8 mouse cellular contexts compared by ENCODE assay signal in genomic region chrX:12762334-12763126, GRCm38 (mm10). TPM values are rescaled to one million over a fixed set of nuclear protein-coding genes. Genes with fewer than 3 reads are reported as not detected.
A peak's percentile ranks its signal among the peaks of the same experiment; 100 is the strongest.
DNase-seq lines count a peak whose midpoint lies in the region; ATAC-seq and TF ChIP-seq lines count a peak whose summit lies in the region.

No protein-coding gene starts in this region.

- DNase-seq in thymus, adult 2 months = no peak
- no peak for DNase-seq in thymus, postnatal 10 days (ENCODE audit: low spot score in 2 of 2)
- DNase-seq in intestine, embryonic 14.5 days (ENCODE audit: low spot score) = no peak
- no peak for DNase-seq in urinary bladder, postnatal 10 days (ENCODE audit: low spot score)
- DNase-seq in lung, postnatal 36 days = no peak

- H3K9me3 ChIP-seq in erythroblast, embryonic 14.5 days (ENCODE audit: control insufficient read depth, low read length) = peaks cover 4% of the 10 kb centered on the region; the same call in 1 of the 2 replicates
- H3K9me3 ChIP-seq in intestine, embryonic 14.5 days (ENCODE audit: control insufficient read depth, low read length) = no peaks in the 10 kb centered on the region
- no peaks in the 10 kb centered on the region for H3K9me3 ChIP-seq in neural tube, embryonic 12.5 days

- peak overlapping the region; percentile 65 for H3K9ac ChIP-seq in intestine, embryonic 14.5 days (ENCODE audit: low read length)
- H3K9ac ChIP-seq in neural tube, embryonic 12.5 days = peak overlapping the region; percentile 80

- peaks cover 16% of the 10 kb centered on the region for H3K27me3 ChIP-seq in erythroblast, embryonic 14.5 days (ENCODE audit: control insufficient read depth)
- no peaks in the 10 kb centered on the region for H3K27me3 ChIP-seq in thymus, adult 2 months (ENCODE audit: control insufficient read depth, insufficient read depth, low read length)
- H3K27me3 ChIP-seq in intestine, embryonic 14.5 days (replicated peaks; ENCODE audit: control insufficient read depth, insufficient read depth, low read length) = 0 out of 2 replicates have a peak, but pooled peaks cover 8% of the 10 kb centered on the region
- 0 out of 2 replicates have a peak, but pooled peaks cover 2% of the 10 kb centered on the region for H3K27me3 ChIP-seq in neural tube, embryonic 12.5 days (replicated peaks)

- no peak for TF ChIP-seq POLR2A in thymus, adult 2 months (IDR thresholded peaks at IDR 0.05; ENCODE audit: control insufficient read depth, extremely low read depth, insufficient read depth, low read length, poor library complexity)

- peaks cover 23% of the 10 kb centered on the region for H3K4me1 ChIP-seq in erythroblast, embryonic 14.5 days (ENCODE audit: control insufficient read depth)
- H3K4me1 ChIP-seq in thymus, adult 2 months (replicated peaks; ENCODE audit: control insufficient read depth, insufficient read depth, low read length) = peaks cover 6% of the 10 kb centered on the region
- H3K4me1 ChIP-seq in intestine, embryonic 14.5 days (replicated peaks; ENCODE audit: control insufficient read depth, insufficient read depth, low read length) = no peaks in the 10 kb centered on the region
- H3K4me1 ChIP-seq in neural tube, embryonic 12.5 days = peaks cover 5% of the 10 kb centered on the region; the same call in 1 of the 2 replicates

- ATAC-seq in erythroblast, adult 5-6 weeks (replicated peaks; ENCODE audit: low FRiP score, poor library complexity, severe bottlenecking) = no peak
- no peak for ATAC-seq in intestine, embryonic 14.5 days (replicated peaks; ENCODE audit: low FRiP score, low TSS enrichment, low read depth)
- ATAC-seq in neural tube, embryonic 12.5 days (ENCODE audit: low FRiP score, low read depth) = no peak; the same call in 1 of the 2 replicates

- H3K4me3 ChIP-seq in erythroblast, embryonic 14.5 days (replicated peaks) = peak overlapping the region; percentile 86
- H3K4me3 ChIP-seq in thymus, adult 2 months (ENCODE audit: control insufficient read depth, insufficient read depth, low read length) = peak overlapping the region; percentile 82
- H3K4me3 ChIP-seq in intestine, embryonic 14.5 days (ENCODE audit: low read depth, low read length) = peak overlapping the region; percentile 55
- H3K4me3 ChIP-seq in neural tube, embryonic 12.5 days = peak overlapping the region; percentile 64

- H3K36me3 ChIP-seq in erythroblast, embryonic 14.5 days (ENCODE audit: control insufficient read depth) = no peaks in the 10 kb centered on the region; the same call in 1 of the 2 replicates
- H3K36me3 ChIP-seq in thymus, adult 2 months (ENCODE audit: control insufficient read depth, insufficient read depth, low read length) = no peaks in the 10 kb centered on the region
- H3K36me3 ChIP-seq in intestine, embryonic 14.5 days (ENCODE audit: control insufficient read depth, insufficient read depth, low read length) = no peaks in the 10 kb centered on the region
- H3K36me3 ChIP-seq in neural tube, embryonic 12.5 days = no peaks in the 10 kb centered on the region

- peak overlapping the region; percentile 55 for H3K4me2 ChIP-seq in intestine, embryonic 14.5 days (ENCODE audit: low read length)
- peak overlapping the region; percentile 59 for H3K4me2 ChIP-seq in neural tube, embryonic 12.5 days (replicated peaks)

- TF ChIP-seq CTCF in thymus, adult 2 months (IDR thresholded peaks at IDR 0.05; ENCODE audit: borderline replicate concordance, control insufficient read depth, extremely low read depth, insufficient read depth, low read length, poor library complexity) = no peak

- peak overlapping the region; percentile 92 for H3K27ac ChIP-seq in thymus, adult 2 months (ENCODE audit: control insufficient read depth, insufficient read depth, low read length)
- peak overlapping the region; percentile 90 for H3K27ac ChIP-seq in intestine, embryonic 14.5 days (ENCODE audit: low read depth)
- H3K27ac ChIP-seq in neural tube, embryonic 12.5 days = peak overlapping the region; percentile 87

- 1% methylated on average over 32 of the region's 32 CpGs for WGBS in thymus, adult 2 months
- 6% methylated on average over 29 of the region's 32 CpGs for WGBS in intestine, embryonic 14.5 days
- WGBS in neural tube, embryonic 12.5 days = 11% methylated on average over 23 of the region's 32 CpGs

RNA-seq across cellular contexts. Expression of gene Med14, which starts 0.7 kb away (rescaled TPM):
- 0.26 and 0.29 TPM in 2 replicates for polyA plus RNA-seq in erythroblast, embryonic 14.5 days (2012)
- total RNA-seq in erythroblast, adult 5-6 weeks (2015; ENCODE audit: low replicate concordance) = 28.2 and 37.3 TPM in 2 replicates
- total RNA-seq in erythroblast, adult 5-6 weeks (2017; ENCODE audit: low replicate concordance) = 8.5 and 8.8 TPM in 2 replicates
- 64.7 and 76.9 TPM in 2 replicates for polyA plus RNA-seq in thymus, adult 2 months (2012; rRNA removed)
- 18.6 and 20.4 TPM in 2 replicates for polyA plus RNA-seq in intestine, embryonic 14.5 days (2014; fragmentation: Nextera tagmentation; extraction: Ambion mirVana)
- 15.6 and 19.6 TPM in 2 replicates for polyA plus RNA-seq in neural tube, embryonic 12.5 days (2016; fragmentation: Nextera tagmentation; extraction: Ambion mirVana)

Comparison
In these comparisons a context has a peak if more than half of its experiments do, and no peak if none do; other contexts are left out.
1. RNA of gene Med14, which starts 0.7 kb away (polyA plus RNA-seq): 64.7 to 76.9 TPM in thymus, adult 2 months, 15.6 to 19.6 TPM in neural tube, embryonic 12.5 days and 18.6 to 20.4 TPM in intestine, embryonic 14.5 days; 0.26 to 0.29 TPM in erythroblast, embryonic 14.5 days; every median in the first group is over 10 times any median in the second.
2. Peak in every context shown above with its lines, with median percentiles within 50 percentile points of each other: H3K4me3 ChIP-seq and H3K27ac ChIP-seq.